Mouse (Mus musculus): ENCODE measurements around the gene Rex2. TPM values are rescaled to one million over a fixed set of nuclear protein-coding genes. Genes with fewer than 3 reads are reported as not detected.

Rex2 gene
- polyA plus RNA-seq, 1 experiment from 2014 or later, result not detected

Other genes starting within 250 kb of the Rex2 start
- not detected in 2 replicates for gene Gm21411, start 112.3 kb upstream of the Rex2 start, polyA plus RNA-seq (2015; fragmentation: Nextera tagmentation; extraction: Ambion mirVana)
- 0.14 TPM in 1 of 2 replicates, not detected in the other for gene Zfp989, start 49.9 kb upstream of the Rex2 start, polyA plus RNA-seq (2015; fragmentation: Nextera tagmentation; extraction: Ambion mirVana)
- gene Zfp991, start 110.2 kb downstream of the Rex2 start, polyA plus RNA-seq (2015; fragmentation: Nextera tagmentation; extraction: Ambion mirVana), result 3.8 and 4.3 TPM in 2 replicates